Mouse (Mus musculus) T-helper 2 cell (primary cell): ENCODE results near the gene 4930507D05Rik.
"Not testable (repeated sequence)": the region's sequence is repeated elsewhere in the genome, so short reads cannot be mapped to it uniquely, and the experiment has no call there.

Experiments
- in situ Hi-C: fragments of 300-600 bp; cut with MboI, MseI; formaldehyde crosslinking; loops from one replicate; pipeline ENCODE4 v1.15.1; 2025; ENCODE audit warnings: high pct_unique_total_duplicates

4930507D05Rik gene

GRCm38 (mm10) chr10:62476980-62477379 is 27.7 kb downstream of the 4930507D05Rik start:
- in situ Hi-C loops, result no loop called here

- in situ Hi-C loops, result no loop called here
Measured at GRCm38 (mm10) chr10:62481108-62481852, 32.0 kb downstream of the 4930507D05Rik start.

GRCm38 (mm10) chr10:62485878-62486582 is 36.7 kb downstream of the 4930507D05Rik start:
- in situ Hi-C loops, result no loop called here

GRCm38 (mm10) chr10:62486618-62487415 is 37.5 kb downstream of the 4930507D05Rik start, which contains the start of gene Vps26a:
TSS of gene Vps26a (minus strand) at chr10:62486805.
- in situ Hi-C loops, result no loop called here

- in situ Hi-C loops, result no loop called here
Measured at GRCm38 (mm10) chr10:62488266-62488665, 39.0 kb downstream of the 4930507D05Rik start.

GRCm38 (mm10) chr10:62491681-62492080 is 42.4 kb downstream of the 4930507D05Rik start:
- in situ Hi-C loops, result not testable (repeated sequence)

- in situ Hi-C loops, result no loop called here
Measured at GRCm38 (mm10) chr10:62500088-62500915, 51.0 kb downstream of the 4930507D05Rik start.
